Mouse (Mus musculus): ENCODE results near the gene Tgm2. TPM values are rescaled to one million over a fixed set of nuclear protein-coding genes. Genes with fewer than 3 reads are reported as not detected.

Gene Tgm2
- polyA plus RNA-seq, 2 experiments: 6.9 to 12.1 TPM

- 82% methylated on average over 6 of the region's 6 CpGs for WGBS
Measured at GRCm38 (mm10) chr2:158161761-158162160, 15.5 kb upstream of the Tgm2 start.

GRCm38 (mm10) chr2:158159376-158160235 is 13.4 kb upstream of the Tgm2 start:
- peaks cover 2% of the 10 kb centered on the region; the same call in 1 of the 2 replicates for H3K4me1 ChIP-seq (ENCODE audit: control insufficient read depth, insufficient read depth, low read length)
- no peak for TF ChIP-seq POLR2A (IDR thresholded peaks at IDR 0.05; ENCODE audit: borderline replicate concordance, extremely low read depth, insufficient read depth, insufficient read length)
- no peak overlapping the region for H3K4me2 ChIP-seq (replicated peaks; ENCODE audit: low read depth, low read length, severe bottlenecking)
- H3K9ac ChIP-seq (ENCODE audit: low read depth, low read length, severe bottlenecking): no peak overlapping the region
- no peak overlapping the region for H3K27ac ChIP-seq (replicated peaks; ENCODE audit: low read depth, low read length)
- WGBS: 49% methylated on average over 7 of the region's 7 CpGs
- no peak for ATAC-seq (ENCODE audit: low FRiP score, low read depth)
- no peak for DNase-seq (ENCODE audit: low spot score)
- no peaks in the 10 kb centered on the region for H3K9me3 ChIP-seq (ENCODE audit: control insufficient read depth, low read length)
- H3K4me3 ChIP-seq (replicated peaks; ENCODE audit: low read length): no peak overlapping the region
- no peaks in the 10 kb centered on the region for H3K27me3 ChIP-seq (ENCODE audit: control insufficient read depth, insufficient read depth, low read length)
- H3K36me3 ChIP-seq (ENCODE audit: control insufficient read depth, insufficient read depth, low read length): no peaks in the 10 kb centered on the region

More at GRCm38 (mm10) chr2:158161761-158162160, 15.5 kb upstream of the Tgm2 start:
- Histone ChIP-seq H3K9ac (ENCODE audit: low read depth, low read length, severe bottlenecking) (no peak overlapping the region), H3K4me3 (replicated peaks; ENCODE audit: low read length) (no peak overlapping the region), H3K9me3 (ENCODE audit: control insufficient read depth, low read length) (no peaks in the 10 kb centered on the region), H3K27ac (replicated peaks; ENCODE audit: low read depth, low read length) (no peak overlapping the region), H3K27me3 (ENCODE audit: control insufficient read depth, insufficient read depth, low read length) (no peaks in the 10 kb centered on the region), H3K4me2 (replicated peaks; ENCODE audit: low read depth, low read length, severe bottlenecking) (no peak overlapping the region), H3K4me1 (ENCODE audit: control insufficient read depth, insufficient read depth, low read length) (no peaks in the 10 kb centered on the region), H3K36me3 (ENCODE audit: control insufficient read depth, insufficient read depth, low read length) (no peaks in the 10 kb centered on the region)
- no peak for DNase-seq (ENCODE audit: low spot score)
- ATAC-seq (ENCODE audit: low FRiP score, low read depth): no peak
- TF ChIP-seq POLR2A (IDR thresholded peaks at IDR 0.05; ENCODE audit: borderline replicate concordance, extremely low read depth, insufficient read depth, insufficient read length): no peak

GRCm38 (mm10) chr2:158157654-158158053 is 11.4 kb upstream of the Tgm2 start:
- DNase-seq (ENCODE audit: low spot score) (no peak), ATAC-seq (ENCODE audit: low FRiP score, low read depth) (no peak)
- WGBS: 67% methylated on average over 8 of the region's 8 CpGs
- Histone ChIP-seq H3K4me2 (replicated peaks; ENCODE audit: low read depth, low read length, severe bottlenecking) (no peak overlapping the region), H3K9ac (ENCODE audit: low read depth, low read length, severe bottlenecking) (no peak overlapping the region), H3K36me3 (ENCODE audit: control insufficient read depth, insufficient read depth, low read length) (no peaks in the 10 kb centered on the region), H3K27me3 (ENCODE audit: control insufficient read depth, insufficient read depth, low read length) (no peaks in the 10 kb centered on the region), H3K9me3 (ENCODE audit: control insufficient read depth, low read length) (no peaks in the 10 kb centered on the region), H3K4me3 (replicated peaks; ENCODE audit: low read length) (no peak overlapping the region), H3K4me1 (ENCODE audit: control insufficient read depth, insufficient read depth, low read length) (peaks cover 11% of the 10 kb centered on the region), H3K27ac (replicated peaks; ENCODE audit: low read depth, low read length) (no peak overlapping the region)
- TF ChIP-seq POLR2A (IDR thresholded peaks at IDR 0.05; ENCODE audit: borderline replicate concordance, extremely low read depth, insufficient read depth, insufficient read length): no peak

GRCm38 (mm10) chr2:158156487-158156886 is 10.3 kb upstream of the Tgm2 start:
- Histone ChIP-seq H3K4me1 (ENCODE audit: control insufficient read depth, insufficient read depth, low read length) (peaks cover 11% of the 10 kb centered on the region), H3K27me3 (ENCODE audit: control insufficient read depth, insufficient read depth, low read length) (no peaks in the 10 kb centered on the region), H3K4me2 (replicated peaks; ENCODE audit: low read depth, low read length, severe bottlenecking) (no peak overlapping the region), H3K9ac (ENCODE audit: low read depth, low read length, severe bottlenecking) (no peak overlapping the region), H3K9me3 (ENCODE audit: control insufficient read depth, low read length) (no peaks in the 10 kb centered on the region), H3K27ac (replicated peaks; ENCODE audit: low read depth, low read length) (no peak overlapping the region), H3K4me3 (replicated peaks; ENCODE audit: low read length) (no peak overlapping the region), H3K36me3 (ENCODE audit: control insufficient read depth, insufficient read depth, low read length) (no peaks in the 10 kb centered on the region)
- no peak for ATAC-seq (ENCODE audit: low FRiP score, low read depth)
- DNase-seq (ENCODE audit: low spot score): no peak
- WGBS: 90% methylated on average over 9 of the region's 9 CpGs
- TF ChIP-seq POLR2A (IDR thresholded peaks at IDR 0.05; ENCODE audit: borderline replicate concordance, extremely low read depth, insufficient read depth, insufficient read length): no peak

GRCm38 (mm10) chr2:158155615-158156014 is 9.4 kb upstream of the Tgm2 start:
- Histone ChIP-seq H3K9me3 (ENCODE audit: control insufficient read depth, low read length) (0 out of 2 replicates have a peak, but pooled peaks cover 4% of the 10 kb centered on the region), H3K27me3 (ENCODE audit: control insufficient read depth, insufficient read depth, low read length) (no peaks in the 10 kb centered on the region), H3K4me1 (ENCODE audit: control insufficient read depth, insufficient read depth, low read length) (peaks cover 11% of the 10 kb centered on the region), H3K9ac (ENCODE audit: low read depth, low read length, severe bottlenecking) (no peak overlapping the region), H3K4me3 (replicated peaks; ENCODE audit: low read length) (no peak overlapping the region), H3K36me3 (ENCODE audit: control insufficient read depth, insufficient read depth, low read length) (no peaks in the 10 kb centered on the region), H3K4me2 (replicated peaks; ENCODE audit: low read depth, low read length, severe bottlenecking) (no peak overlapping the region), H3K27ac (replicated peaks; ENCODE audit: low read depth, low read length) (no peak overlapping the region)
- DNase-seq (ENCODE audit: low spot score) (no peak), ATAC-seq (ENCODE audit: low FRiP score, low read depth) (no peak)
- 75% methylated on average over 2 of the region's 2 CpGs for WGBS
- TF ChIP-seq POLR2A (IDR thresholded peaks at IDR 0.05; ENCODE audit: borderline replicate concordance, extremely low read depth, insufficient read depth, insufficient read length): no peak
